Mouse (Mus musculus) liver, embryonic 14 days (tissue): Measurements from ENCODE around the gene Fpr3. TPM values are rescaled to one million over a fixed set of nuclear protein-coding genes. Genes with fewer than 3 reads are reported as not detected.

Source experiments
- polyA plus RNA-seq: library from polyadenylated mRNA; depleted of rRNA; stranded (reverse); fragments of >200 nt; gene quantifications from 2 replicates; pipeline ENCODE4 v1.2.3, GENCODE M21; 2012; rRNA removed

Fpr3 gene
- polyA plus RNA-seq = not detected in 2 replicates

GRCm38 (mm10) chr17:17887774-17888248 is at the start of gene Fpr3, which contains the start of gene Fpr2:
Fpr3 (plus strand) TSS chr17:17887852.
Fpr2 (plus strand) TSS chr17:17887824.

DNA sequence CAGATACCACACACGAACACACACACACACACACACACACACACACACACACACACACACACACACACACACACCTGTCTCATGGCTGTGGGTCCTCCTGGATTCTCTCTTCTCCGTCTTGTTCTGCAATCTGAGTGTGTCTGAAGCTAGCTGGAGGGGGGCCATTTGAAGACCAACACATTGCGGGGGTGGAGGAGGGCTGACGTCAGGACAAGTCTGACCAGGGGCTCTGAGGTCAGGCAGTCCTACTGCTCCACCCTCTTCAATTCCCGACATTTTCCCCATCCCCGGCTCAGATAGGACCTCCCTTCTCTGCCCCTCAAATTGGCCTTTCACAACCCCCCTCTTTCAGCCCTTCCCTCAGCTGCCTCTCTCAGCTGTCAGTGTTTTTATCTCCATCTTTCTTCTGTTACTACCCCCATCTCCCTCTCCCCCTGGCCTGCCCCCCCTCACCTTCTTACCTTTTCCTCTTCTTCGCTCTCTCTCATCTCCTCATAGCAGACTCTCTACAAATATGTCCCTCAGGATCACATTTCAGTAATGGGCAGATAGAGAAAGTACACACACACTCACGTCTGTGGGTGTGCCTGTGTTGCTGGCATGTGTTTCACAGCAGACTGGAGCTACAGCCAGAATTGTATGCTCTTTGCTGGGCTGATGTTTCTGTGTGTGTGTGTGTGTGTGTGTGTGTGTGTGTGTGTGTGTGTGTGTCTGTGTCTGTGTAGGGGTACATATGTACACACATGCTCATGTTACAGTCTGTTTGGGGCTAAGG is 32.4 kb upstream of the Fpr3 start, which contains the start of gene Has1:
TSS of gene Has1 (minus strand) at position 142 of the 775 bp plus-strand sequence.

GRCm38 (mm10) chr17:17883840-17884239 is 3.8 kb upstream of the Fpr3 start, which contains the start of gene Fpr1:
Fpr1 (minus strand) TSS chr17:17883940.

Other genes starting within 250 kb of the Fpr3 start
- gene Vmn2r90, start 184.1 kb upstream of the Fpr3 start, polyA plus RNA-seq = not detected in 2 replicates
- 6.5 TPM in 2 replicates for gene Spaca6, start 60.7 kb upstream of the Fpr3 start, polyA plus RNA-seq
- not detected in 2 replicates for gene Has1, start 32.6 kb upstream of the Fpr3 start, polyA plus RNA-seq
- gene Fpr1, start 3.9 kb upstream of the Fpr3 start, polyA plus RNA-seq = 1.6 and 2.7 TPM in 2 replicates
- 0.94 and 1.6 TPM in 2 replicates for gene Fpr2, start within 50 bp of the Fpr3 start, polyA plus RNA-seq
- not detected in 2 replicates for gene Fpr-rs4, start 133.9 kb downstream of the Fpr3 start, polyA plus RNA-seq
- not detected in 2 replicates for gene Vmn2r124, start 161.6 kb downstream of the Fpr3 start, polyA plus RNA-seq
- gene Vmn2r91, start 197.2 kb downstream of the Fpr3 start, polyA plus RNA-seq = not detected in 2 replicates